Mouse (Mus musculus) ovary, postnatal 10 days (tissue): ENCODE measurements at regions not wholly inside any gene's neighbourhood (a gene's known extent, or its start where the extent isn't known, plus 50 kb on each side); places are given as distances from the start of the nearest gene placed in this dataset.

Experiments
- DNase-seq: peaks from one replicate; pipeline ENCODE4 v3.0.0; 2022; ENCODE audit warnings: low spot score

DNA sequence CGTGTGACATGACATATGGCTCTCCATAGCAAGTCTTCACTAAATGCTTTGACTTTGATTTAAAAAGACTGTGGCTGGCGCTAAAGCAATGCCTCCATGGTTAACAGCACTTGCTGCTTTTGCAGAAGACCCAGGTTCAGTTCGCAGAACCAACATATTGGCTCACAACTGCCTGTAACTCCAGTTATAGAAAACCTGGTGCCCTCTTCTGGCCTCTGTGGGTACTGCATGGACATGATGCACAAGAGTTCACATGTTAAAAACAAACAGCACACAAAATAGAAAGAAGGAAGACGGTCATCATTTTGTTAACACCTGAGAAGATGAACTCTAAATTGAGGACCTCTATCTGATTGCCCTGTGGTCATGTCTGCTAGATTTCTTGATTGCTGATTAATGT, 423.8 kb downstream of the Rwdd3 start:
- no peak for DNase-seq

DNA sequence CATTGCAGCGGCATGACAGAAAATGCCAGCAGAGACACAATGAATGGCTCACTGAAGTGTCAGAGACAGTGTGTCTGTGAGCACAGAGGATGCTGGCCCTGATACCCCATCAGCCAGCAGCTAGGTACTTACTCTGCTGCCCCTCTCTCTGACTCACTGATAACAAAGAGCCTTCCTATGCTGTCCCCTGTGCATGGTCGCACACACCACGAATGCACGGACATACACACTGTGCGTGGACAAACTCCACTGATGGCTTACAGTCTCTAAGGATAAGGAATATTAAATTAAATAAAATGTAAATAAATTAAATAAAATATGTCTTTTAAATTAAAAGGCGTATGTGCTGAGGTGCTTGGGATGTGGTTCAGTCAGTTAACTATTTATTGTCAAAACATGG, 438.2 kb downstream of the Rwdd3 start:
- DNase-seq: no peak

GRCm38 (mm10) chr3:120732391-120732790, 439.1 kb downstream of the Rwdd3 start:
- DNase-seq: no peak

- DNase-seq: no peak
Measured at GRCm38 (mm10) chr3:120731287-120731686, 440.2 kb downstream of the Rwdd3 start.

DNA sequence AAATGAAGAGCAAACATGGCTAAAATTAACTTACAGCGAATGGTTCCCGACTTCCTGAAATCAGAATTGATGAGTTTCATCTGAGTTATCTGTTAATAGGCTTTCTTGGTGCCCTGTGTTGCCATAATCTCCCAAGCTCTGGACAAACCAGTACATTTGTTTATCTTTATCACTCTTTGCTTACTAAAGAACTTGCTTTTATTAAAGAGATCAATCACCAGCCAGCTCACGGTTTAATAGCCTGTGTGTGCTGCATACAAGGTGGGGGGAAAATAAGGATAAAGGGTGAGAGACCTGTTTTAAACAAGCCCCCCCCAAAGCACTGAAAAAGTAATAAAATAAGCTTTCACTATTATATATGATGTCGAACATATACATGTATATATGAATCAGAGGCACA, 441.3 kb downstream of the Rwdd3 start:
- DNase-seq: no peak

DNA sequence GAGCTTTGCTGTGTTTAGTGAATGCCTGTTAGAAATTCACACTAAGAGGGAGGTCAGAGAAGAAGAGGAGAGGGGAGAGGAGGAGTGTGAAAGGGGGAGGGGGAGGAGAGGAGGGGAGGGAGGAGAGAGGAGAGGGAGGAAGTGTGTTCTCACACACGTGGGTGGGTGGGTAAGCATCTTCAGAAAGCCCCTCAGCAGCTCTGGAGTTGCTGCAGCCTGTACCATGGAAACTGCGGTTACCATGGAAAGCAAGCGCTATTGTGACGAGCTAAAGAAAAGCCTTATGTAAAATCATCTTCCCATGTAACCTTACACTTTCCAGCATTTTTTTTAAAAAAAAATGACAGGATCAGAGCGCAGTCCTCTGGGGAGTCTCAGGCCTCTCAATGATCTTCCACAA, 441.8 kb downstream of the Rwdd3 start:
- no peak for DNase-seq

- DNase-seq: no peak
Measured at GRCm38 (mm10) chr3:120685227-120685626, 486.3 kb downstream of the Rwdd3 start.

DNA sequence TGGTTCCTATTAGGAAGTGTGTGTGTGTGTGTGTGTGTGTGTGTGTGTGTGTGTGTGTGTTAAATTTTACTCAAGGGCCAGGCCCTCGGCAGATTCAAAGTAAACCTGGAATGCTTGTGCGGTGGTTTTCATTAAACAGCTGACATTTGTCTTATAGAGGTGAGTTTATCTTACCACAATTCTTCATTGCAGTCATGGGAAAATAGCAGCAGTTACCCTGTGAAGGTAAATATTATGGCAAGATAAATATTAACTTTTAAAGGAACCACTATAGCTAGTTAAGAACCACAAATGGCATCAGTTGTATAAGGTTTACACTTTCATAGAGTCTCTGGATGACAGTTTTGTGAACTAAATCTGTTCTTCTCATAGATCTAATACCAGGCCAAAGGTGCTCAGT, 495.6 kb downstream of the Rwdd3 start:
- DNase-seq: no peak

GRCm38 (mm10) chr3:120668654-120669053, 502.8 kb downstream of the Rwdd3 start:
- no peak for DNase-seq

- no peak for DNase-seq
Measured at GRCm38 (mm10) chr3:120662521-120662920, 509.0 kb downstream of the Rwdd3 start.

DNA sequence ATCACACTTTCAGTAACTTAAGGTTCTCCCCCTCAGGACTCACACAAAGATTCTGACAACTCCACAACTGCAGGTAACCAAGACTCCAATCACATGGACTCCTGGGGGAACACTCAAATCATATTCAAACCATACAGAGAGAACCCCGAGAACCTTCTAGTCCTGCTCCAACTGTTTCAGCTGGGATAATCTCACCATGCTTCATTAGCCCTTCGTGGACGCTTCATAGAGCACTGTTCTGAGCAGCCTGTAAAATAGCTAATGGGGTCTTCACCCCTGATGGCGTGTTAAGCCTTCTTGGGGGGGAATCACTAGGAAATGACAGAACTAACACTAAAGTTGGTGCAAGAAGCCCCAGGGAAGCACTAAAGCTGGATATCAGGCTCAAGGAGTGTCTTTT, 510.7 kb downstream of the Rwdd3 start:
- no peak for DNase-seq

GRCm38 (mm10) chr3:120649047-120649868, 522.2 kb downstream of the Rwdd3 start:
- no peak for DNase-seq

- DNase-seq: no peak
Measured at GRCm38 (mm10) chr3:120648391-120648790, 523.1 kb downstream of the Rwdd3 start.

DNA sequence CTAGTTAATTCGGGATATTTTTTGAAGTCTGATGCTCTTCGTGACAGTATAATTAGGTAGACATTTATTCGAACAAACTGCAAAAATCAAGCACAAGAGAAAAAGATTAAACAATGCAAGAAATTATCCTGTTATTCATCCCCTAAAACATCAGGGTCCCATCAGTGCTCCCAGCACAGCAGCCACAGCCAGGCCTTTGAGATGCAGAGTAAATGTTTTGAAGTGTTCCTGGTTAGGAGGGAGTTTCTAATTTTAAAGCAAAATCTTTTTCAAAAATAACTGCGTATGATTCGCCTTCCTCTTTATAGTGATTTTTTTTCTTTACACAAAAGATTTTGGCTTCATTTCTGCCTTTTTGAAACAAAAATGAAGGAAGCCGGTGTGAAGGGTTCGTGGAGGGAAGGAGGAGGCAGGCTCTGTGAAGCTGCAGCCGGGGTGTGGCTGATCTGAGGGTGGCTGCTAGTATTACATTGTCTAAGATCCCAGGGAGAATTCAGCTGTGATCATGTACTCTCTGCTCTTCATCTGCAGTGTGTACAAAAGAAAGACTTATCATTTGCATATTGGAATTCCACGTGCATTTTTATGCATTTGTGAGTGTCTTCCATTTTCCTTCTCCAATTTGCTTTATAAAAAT, 534.7 kb downstream of the Rwdd3 start:
- no peak for DNase-seq

GRCm38 (mm10) chr3:120618358-120618757, 553.1 kb downstream of the Rwdd3 start:
- DNase-seq: no peak

DNA sequence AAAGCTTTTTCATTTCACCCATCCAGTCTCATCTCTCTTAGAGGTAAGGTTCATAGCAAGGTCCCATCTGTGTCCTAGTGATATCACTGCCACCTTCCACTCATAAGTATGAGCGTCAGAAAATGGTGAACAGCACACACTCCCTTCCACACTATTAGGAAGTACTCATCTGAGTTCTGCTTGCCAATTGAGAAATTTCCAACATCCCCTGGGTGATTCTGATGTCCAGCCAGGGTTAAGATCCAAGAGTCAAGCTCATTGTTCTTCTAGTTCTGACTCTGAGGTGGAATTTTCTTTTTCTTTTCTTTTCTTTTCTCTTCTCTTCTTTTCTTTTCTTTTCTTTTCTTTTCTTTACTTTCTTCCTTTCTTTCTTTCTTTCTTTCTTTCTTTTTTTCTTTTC, 577.3 kb downstream of the Rwdd3 start:
- no peak for DNase-seq

- DNase-seq: no peak
Measured at GRCm38 (mm10) chr3:120591183-120591582, 580.3 kb downstream of the Rwdd3 start.

- no peak for DNase-seq
Measured at GRCm38 (mm10) chr3:120570806-120571425, 600.6 kb downstream of the Rwdd3 start.

- DNase-seq: no peak
Measured at GRCm38 (mm10) chr3:120541556-120542476, 629.7 kb downstream of the Rwdd3 start.

- DNase-seq: no peak
Measured at GRCm38 (mm10) chr3:120533901-120534300, 637.6 kb downstream of the Rwdd3 start.

- no peak for DNase-seq
Measured at GRCm38 (mm10) chr3:120531880-120532580, 639.5 kb downstream of the Rwdd3 start.

DNA sequence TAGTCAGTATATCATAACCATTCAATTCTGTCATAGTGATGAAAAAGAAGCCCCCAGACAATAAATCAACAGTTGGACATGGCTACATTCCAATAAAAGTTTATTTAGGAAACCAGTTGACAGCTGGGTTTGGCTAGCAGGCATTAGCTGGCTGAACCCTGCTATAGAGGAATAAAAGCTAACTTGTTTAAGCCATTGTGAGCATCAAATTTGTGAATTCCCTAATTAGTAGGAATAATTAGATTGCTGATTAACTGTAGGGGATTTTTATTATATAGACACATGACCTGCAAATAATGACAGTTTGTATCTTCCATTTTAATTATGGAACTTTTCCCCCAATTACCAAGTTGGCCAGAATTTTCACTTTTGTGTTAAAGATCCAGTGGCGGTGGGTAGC, 659.8 kb downstream of the Rwdd3 start:
- DNase-seq: no peak
